Mouse (Mus musculus) megakaryocyte, embryonic 14.5 days (primary cell): ENCODE results near the gene St3gal3.

Source experiments
- FLI1 ChIP-seq: IDR thresholded peaks from 2 replicates; pipeline ENCODE4 v1.6.1; 2012; ENCODE audit warnings: low read length, inconsistent platforms, mixed read lengths
- GATA1 ChIP-seq: IDR thresholded peaks from 3 replicates; pipeline ENCODE4 v1.6.1; 2012; ENCODE audit warnings: mixed read lengths, low read length, inconsistent platforms, borderline replicate concordance

DNA sequence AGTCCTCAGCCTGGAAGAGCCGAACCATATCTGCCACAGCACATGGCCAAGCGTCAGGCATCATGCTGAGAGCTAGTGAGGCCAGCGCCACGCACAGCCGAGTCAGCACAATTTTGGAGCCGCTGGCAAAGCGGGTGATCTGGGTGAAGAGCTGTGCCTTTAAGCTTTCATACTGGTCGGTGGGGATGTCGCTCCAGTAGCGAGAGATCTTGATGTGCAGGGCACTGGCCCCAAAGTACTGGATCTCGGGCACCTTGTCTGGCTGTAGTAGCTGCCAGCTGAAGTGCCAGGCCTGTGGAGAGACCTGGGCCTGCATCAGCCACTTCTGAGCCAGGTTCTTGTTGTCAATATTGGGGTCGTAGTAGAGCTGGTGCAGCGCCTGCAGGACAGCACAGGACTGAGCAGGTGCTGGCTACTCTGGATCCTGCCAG, 222.6 kb downstream of the St3gal3 start:
- TF ChIP-seq GATA1 = no peak
- no peak for TF ChIP-seq FLI1
